Mouse (Mus musculus): ENCODE measurements at regions not wholly inside any gene's neighbourhood (a gene's known extent, or its start where the extent isn't known, plus 50 kb on each side); places are given as distances from the start of the nearest gene placed in this dataset.

GRCm38 (mm10) chr5:91456924-91457323 lies 54.1 kb upstream of the Btc start:
- no peak for DNase-seq (ENCODE audit: low read depth, low spot score)

DNA sequence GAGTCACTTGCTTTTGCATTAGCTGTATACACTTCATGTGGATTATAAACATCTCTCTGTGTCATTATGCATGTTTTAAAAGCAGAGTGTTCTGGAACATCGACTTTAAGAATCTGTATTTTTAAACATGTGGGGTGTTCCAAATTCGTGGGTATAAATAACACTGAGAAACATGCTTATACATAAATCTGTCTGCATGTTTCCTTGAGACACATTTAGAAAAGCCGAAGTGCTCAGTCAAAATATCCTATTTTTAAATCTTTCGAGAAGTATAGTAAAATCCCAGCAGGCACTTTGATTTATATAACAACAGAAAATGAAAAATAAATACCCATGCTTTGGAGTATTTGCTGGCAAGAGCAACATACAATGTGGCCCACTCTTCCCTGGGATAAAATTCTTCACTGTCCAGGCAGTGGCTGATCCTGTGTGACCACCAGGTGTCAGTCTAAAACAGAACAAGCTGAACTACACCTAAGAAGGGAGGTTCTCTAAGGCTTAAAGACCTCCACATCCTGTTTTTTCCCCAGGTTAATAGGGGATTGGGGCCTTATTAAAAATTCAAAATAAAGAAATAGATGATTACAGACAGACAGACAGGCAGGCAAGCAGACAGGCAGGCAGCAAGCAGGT lies 52.4 kb upstream of the Parm1 start:
- DNase-seq (ENCODE audit: low read depth, low spot score) = peak; percentile 7

Data from skeletal muscle tissue, adult 2 months (tissue).